Mouse (Mus musculus): ENCODE results near the gene 1700001P01Rik.

DNA sequence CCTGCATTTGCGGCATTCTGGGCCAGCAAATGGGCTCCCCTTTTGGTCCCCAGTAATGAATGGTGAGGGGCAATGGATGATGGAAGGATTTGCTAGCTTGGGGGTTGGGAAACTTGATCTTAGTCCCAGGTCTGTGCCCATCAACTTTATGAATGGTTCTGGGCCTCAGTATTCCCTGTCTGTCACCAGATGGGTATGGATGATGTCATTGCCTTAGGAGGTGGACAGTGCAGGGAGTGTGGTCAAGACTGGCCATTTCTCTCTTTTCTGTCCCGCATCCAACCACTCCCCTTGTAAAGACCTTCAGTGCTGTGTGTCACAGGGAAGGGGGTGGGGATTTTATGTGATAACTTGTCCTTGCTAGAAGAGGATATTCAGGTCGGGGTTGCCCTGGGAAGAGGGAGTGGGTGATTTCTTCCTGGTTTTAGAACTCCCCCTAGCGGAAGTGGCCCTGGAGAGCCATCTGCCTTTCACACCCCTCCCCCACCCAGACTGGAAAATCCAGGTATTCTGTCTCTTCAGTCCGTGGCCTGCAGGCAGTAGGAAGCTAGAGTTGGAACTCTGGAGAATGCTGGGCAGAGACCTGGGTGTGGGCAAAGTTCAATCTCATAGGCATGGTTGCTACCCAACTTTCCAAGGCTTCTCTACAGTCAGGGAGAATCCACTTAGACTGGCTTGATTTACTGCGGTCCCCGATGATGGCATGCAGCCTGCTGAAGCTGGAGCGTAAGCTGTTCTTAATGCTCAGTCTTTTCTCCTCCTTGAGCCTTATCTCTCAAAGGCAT, 25.9 kb upstream of the 1700001P01Rik start:
- no peak for TF ChIP-seq POLR2A (IDR thresholded peaks at IDR 0.05; ENCODE audit: low read depth, low read length)
- TF ChIP-seq CTCF (conservative IDR thresholded peaks at IDR 0.05; ENCODE audit: insufficient read depth, insufficient read length, low read depth, low read length), result peak; percentile 49

All from kidney, adult 2 months (tissue).